Mouse (Mus musculus): ENCODE results near the gene Sox30.

Sox30 gene

GRCm38 (mm10) chr11:46055896-46056769 lies 76.0 kb downstream of the Sox30 start, which contains the start of gene Adam19:
Gene Adam19, plus strand, starts transcription at chr11:46055992.
- DNase-seq (ENCODE audit: low read depth, low spot score), result no peak

- no peak for DNase-seq (ENCODE audit: low read depth, low spot score)
Observed at GRCm38 (mm10) chr11:46056770-46057411, 76.8 kb downstream of the Sox30 start.

- no peak for DNase-seq (ENCODE audit: low read depth, low spot score)
Observed at GRCm38 (mm10) chr11:46058011-46058410, 77.9 kb downstream of the Sox30 start.

GRCm38 (mm10) chr11:46058916-46059315 lies 78.8 kb downstream of the Sox30 start:
- no peak for DNase-seq (ENCODE audit: low read depth, low spot score)

GRCm38 (mm10) chr11:46059887-46060650 lies 80.0 kb downstream of the Sox30 start:
- no peak for DNase-seq (ENCODE audit: low read depth, low spot score)

GRCm38 (mm10) chr11:46060651-46061020 lies 80.5 kb downstream of the Sox30 start:
- no peak for DNase-seq (ENCODE audit: low read depth, low spot score)

- DNase-seq (ENCODE audit: low read depth, low spot score), result no peak
Observed at GRCm38 (mm10) chr11:46061776-46062445, 81.8 kb downstream of the Sox30 start.

- no peak for DNase-seq (ENCODE audit: low read depth, low spot score)
Observed at GRCm38 (mm10) chr11:46062569-46062968, 82.5 kb downstream of the Sox30 start.

- DNase-seq (ENCODE audit: low read depth, low spot score), result no peak
Observed at GRCm38 (mm10) chr11:46062993-46063731, 83.1 kb downstream of the Sox30 start.

- DNase-seq (ENCODE audit: low read depth, low spot score), result no peak
Observed at GRCm38 (mm10) chr11:46064767-46065166, 84.7 kb downstream of the Sox30 start.

GRCm38 (mm10) chr11:46065201-46066011 lies 85.3 kb downstream of the Sox30 start:
- no peak for DNase-seq (ENCODE audit: low read depth, low spot score)
